Mouse (Mus musculus) mesoderm, embryonic 11.5 days (tissue): ENCODE measurements around the gene Lrp5.
A peak's percentile ranks its signal among the peaks of the same experiment; 100 is the strongest.

Experiments used
- DNase-seq: peaks from one replicate; pipeline ENCODE4 v3.0.0-alpha.2; 2012; ENCODE audit warnings: low read depth, low spot score

Gene Lrp5

DNA sequence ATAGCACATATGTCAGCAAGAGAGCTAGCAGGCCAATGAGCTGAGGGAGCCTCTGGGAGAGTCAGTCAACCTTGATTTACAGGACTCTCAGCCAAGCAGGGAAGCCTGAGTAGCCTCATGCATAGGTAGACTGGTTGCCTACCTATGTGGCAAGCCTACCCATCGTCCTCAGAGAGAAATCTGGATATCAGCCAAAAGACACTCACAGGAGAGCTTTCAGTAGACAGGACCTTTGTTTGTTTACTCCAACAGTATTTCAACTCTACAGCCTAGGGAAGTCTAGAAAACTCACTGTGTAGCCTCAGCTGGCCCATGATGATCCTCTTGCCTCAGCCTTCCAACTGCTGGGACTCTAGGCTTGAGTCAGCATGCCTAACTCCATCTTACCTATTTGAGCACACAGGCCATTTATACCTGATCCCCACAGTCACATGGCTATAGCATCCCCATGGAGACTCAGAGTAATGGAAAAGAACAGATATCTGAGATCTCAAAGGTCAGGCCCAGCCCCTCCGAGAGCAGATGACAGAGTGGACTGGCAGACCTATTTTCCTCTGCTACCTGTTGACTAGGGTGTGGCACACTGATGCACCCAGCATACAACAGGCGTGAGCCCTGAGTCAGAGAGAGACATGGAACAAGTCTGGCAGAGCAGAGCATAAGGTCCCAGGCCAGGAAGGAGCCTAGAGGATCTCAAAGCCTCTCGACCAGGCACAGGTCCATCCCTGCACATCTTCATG lies 73.7 kb downstream of the Lrp5 start:
- no peak for DNase-seq

DNA sequence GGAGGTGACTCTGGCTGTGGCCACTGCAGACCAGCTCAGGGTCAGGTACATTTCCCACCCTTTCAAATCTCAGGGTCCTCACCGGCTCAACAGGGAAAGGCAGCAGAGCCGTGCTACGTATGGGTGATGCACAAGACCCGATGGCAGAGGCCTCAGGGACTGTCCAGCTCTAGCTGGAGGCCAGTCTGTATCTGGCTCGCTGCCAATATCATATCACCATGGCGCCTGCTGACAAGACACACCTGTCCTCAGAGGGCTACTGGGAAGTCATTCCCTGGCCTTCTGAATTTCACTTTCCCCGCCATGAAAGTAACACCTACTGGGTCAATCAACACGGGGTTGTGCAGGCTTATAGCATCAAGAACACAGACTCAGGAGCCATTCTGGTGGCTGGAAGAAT lies 74.6 kb downstream of the Lrp5 start:
- no peak for DNase-seq

- DNase-seq = no peak
These were observed 75.5 kb downstream of the Lrp5 start for GRCm38 (mm10) chr19:3610886-3611285.

- no peak for DNase-seq
These were observed 76.5 kb downstream of the Lrp5 start for GRCm38 (mm10) chr19:3609826-3610225.

DNA sequence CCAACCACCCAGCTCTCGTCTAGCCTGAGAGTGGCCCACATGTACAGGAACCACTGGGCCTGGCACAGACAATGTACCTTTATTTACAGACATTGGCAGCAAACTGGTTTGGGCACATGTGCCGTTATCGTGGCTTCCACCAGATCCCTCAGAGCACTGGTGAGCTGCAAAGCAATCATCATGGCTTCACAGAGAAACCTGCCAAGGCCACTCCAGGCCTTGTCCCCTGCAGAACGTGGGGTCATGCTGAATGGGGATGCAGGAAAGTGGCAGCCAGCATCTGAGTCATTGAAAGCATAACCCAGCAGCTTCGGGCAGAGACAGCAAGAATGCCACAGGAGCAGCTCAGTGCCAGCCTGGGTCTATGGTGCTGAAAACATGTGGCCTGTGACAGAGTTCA lies 92.0 kb downstream of the Lrp5 start:
- DNase-seq = no peak

DNA sequence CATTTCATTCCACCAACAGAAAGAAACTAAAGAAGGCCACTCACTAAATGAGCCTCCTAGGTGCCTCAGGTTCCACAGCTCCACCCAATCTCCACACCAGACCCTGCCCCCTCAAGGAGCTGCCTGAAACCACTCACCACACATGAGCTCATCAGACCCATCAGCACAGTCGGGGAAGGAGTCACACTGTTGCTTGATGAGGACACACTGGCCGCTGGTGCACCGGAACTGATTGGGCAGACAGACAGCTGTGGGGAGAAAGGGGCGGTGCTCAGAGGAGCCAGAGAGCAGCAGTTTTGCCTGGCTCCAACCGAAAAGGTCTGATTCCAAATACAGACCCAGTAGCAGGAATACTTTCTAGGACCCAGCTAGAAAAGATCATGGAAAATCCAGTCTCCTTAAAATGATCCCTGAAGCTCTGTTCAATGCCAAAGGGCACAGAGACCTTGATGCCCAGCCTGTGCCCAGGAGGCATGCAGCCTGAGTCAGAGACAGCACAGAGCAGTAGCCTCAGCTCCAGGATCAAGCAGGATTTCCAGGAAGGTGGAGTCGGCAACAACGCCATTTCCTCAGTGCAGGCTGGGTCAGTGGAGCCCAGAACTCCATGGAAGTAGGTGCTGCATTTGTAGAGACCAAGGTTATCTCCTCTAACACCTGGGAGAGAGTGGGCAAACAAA lies 92.8 kb downstream of the Lrp5 start:
- no peak for DNase-seq

DNA sequence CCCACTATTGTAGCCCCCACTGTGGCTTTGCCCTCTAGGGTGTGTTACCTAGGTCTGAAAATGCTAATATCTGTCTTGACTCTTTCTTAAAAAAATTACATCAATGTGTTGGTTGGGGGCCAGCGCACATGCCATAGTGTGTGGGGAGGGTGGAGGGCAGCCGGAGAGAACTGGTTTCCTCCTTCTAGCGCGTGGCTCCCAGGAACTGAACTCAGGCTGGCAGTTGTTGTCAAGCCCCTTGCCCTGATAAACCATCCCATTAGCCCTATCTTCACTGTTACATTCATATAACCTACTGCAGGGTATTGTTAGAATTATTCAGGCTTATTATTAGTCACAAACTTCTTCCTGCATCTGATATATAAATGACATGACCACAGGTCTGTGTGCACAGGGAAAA lies 96.4 kb downstream of the Lrp5 start:
- no peak for DNase-seq

DNA sequence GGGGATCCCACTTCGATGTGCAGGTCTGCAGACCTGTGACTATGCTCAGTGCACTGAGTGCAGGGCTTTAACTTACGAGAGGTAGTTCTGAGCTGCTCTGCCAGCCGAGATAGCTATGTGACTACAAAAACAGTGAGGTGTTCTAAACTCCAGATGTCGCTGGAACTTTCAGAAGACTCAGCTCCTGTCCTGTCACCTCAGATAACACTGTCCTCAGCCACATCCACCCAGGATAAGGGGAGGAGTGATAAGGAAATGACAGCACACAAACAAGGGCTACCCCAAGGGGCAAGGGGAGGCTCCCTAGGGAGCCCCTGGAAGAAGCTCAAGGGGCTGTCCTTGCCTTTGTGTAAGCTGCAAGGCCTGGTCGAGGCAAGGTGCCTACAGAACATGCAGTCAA lies 96.8 kb downstream of the Lrp5 start:
- no peak for DNase-seq

DNA sequence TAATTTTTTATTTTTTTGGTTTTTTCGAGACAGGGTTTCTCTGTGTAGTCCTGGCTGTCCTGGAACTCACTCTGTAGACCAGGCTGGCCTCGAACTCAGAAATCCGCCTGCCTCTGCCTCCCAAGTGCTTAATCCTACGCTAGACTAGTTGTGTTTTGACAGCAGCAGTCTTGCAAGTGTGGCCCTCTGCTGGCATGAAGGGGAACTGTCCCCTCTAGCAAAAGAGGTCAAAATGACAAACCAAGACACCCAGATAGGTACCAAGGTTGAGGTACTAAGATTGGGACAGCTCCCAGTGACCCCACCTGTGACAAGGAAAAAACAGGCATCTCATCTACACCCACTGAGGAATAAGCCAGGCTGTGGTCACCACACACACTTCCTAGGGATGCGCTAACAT lies 98.6 kb downstream of the Lrp5 start:
- DNase-seq = peak; percentile 26

DNA sequence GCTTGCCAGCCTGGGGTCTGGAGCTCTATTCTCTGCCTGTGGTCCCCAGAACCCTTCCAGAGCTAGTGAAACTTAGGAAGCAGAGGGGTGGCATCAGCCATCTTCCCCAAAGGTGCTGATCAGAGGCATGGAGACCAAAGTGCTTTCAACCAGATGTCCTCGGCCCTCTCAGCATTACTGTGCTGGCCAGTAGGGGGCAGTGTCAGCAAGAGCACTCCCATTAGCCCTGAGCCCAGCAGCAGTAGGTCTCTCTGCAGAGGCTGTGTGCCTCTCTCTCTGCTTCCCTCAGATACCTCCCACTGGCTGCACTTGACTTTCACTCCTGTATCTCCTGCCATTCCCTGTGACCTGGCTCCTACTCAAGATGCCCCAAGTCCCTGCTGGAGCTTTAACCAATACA lies 99.8 kb downstream of the Lrp5 start:
- DNase-seq = peak; percentile 62

DNA sequence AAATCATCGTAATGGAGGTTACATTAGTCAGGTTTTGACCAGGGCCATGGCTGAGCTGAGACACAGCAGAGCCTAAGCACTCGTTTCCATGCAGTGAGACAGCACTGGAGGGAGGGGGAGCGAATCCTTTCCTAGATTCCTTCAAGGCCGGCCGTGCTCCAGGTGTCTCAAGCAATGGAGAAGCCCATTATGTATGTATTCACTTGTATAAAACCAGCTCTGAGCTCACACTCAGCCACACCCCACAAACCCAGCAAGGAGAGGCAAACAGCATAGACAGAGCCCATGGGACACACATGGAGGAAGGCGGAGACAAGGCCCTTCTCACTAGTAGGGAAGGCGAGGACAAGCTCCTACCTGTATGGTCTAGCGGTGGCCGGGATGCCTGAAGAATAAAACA lies 100.3 kb downstream of the Lrp5 start:
- DNase-seq = no peak

GRCm38 (mm10) chr19:3581326-3581725 lies 105.0 kb downstream of the Lrp5 start:
- DNase-seq = peak; percentile 48

DNA sequence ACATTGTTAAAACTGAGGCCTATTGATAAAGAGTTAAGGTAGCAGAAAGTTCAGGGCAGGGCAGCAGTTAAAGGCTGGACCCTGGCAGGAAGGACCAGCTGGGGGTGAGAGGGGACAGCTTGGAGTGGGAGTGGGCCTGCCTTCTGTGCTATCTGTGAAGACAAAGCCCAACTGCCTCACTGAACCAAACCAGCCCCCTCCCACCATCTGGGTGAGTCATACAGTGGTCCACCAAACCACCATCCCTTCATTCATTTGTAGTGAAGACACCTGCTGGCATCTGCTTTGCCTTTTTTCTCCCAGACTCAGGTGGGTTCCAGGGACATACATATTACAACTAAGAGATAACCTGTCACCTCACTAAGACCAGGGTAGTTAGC lies 108.5 kb downstream of the Lrp5 start:
- DNase-seq = no peak

- DNase-seq = no peak
These were observed 109.0 kb downstream of the Lrp5 start for GRCm38 (mm10) chr19:3577265-3577910.

- DNase-seq = no peak
These were observed 109.7 kb downstream of the Lrp5 start for GRCm38 (mm10) chr19:3576451-3577264.

- peak; percentile 99 for DNase-seq
These were observed 110.6 kb downstream of the Lrp5 start, which contains the start of gene Ppp6r3 for GRCm38 (mm10) chr19:3575632-3576384. Gene Ppp6r3, minus strand, starts transcription at chr19:3575749.

DNA sequence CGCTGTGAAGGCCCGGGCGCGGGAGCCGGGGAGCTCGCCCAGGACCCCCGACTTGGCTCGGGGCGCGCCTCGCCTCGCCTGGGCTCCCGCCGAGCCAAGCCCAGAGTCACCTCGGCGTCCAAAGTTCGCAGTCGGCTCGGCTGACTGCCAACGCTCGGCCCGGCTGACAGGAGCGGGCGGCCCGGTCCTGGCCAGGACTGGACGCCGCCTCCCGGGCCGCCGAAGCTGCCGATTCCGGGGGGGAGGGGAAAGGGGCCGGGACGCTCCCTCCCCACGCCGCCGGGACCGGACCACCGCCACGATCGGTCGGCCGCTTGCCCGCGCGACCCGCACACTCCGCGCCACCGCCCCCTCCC lies 111.1 kb downstream of the Lrp5 start:
- no peak for DNase-seq

DNA sequence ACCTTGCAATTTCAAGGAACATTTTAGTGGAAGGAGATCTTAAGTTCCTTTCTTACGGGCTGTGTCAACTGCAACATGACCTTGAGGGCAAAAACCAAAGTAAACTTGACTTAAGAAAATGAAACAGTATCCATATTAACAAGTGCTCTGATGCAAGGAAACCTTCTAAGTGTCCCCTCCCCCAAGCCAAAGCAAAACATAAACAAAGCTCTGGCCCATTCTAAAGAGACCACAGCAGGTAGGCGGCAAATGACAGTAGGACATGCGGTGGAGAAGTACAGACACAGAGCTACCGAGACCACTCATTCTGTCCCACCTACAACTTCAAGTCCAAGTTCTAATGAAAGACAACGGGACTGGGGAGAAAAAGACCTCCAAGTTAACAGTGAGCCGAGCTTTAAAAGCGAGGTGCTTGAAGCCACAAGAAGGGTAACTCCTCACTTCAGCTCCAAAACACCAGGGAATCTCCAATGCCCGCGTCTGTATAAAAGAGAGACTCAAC lies 111.7 kb downstream of the Lrp5 start:
- DNase-seq = peak; percentile 19

DNA sequence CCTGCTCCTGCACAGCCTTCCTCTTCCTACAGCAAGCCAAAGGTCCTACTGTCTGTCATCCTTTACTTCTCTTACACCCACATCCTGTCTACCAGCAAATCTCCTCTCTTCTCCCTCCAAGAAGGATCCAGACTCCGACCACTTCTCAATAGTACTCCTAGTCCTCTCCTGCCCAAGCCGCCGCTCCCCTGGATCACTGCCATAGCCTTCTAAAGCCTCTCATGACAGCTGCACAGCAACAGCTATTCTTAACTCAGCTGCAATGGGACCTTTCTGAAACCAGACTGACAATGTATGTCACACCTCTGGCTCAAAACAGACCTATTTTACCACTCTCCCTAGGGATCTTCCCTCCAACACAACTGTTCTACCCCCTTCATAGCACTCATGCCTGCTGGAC lies 122.1 kb downstream of the Lrp5 start:
- no peak for DNase-seq

GRCm38 (mm10) chr19:3562752-3563151 lies 123.6 kb downstream of the Lrp5 start:
- DNase-seq = no peak

DNA sequence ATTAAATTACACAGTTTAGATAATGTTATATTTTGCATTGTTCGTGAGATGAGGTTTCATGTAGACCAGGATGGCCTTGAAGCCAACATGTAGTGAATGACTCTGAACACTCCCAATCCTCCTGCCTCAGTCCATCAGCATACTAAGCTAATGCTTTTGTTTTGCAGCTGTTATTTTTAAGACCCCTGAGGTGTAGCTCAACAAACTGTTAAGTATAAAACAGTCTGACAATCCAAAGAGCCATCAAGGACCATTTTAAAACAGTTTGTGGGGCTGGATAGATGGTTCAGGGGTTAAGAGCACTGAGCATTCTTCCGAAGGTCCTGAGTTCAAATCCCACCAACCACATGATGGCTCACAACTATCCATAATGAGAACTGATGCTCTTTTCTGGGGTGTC lies 124.1 kb downstream of the Lrp5 start:
- DNase-seq = no peak
